16 mouse cellular contexts compared by ENCODE assay signal in genomic region chr9:21315421-21315820, GRCm38 (mm10). TPM values are rescaled to one million over a fixed set of nuclear protein-coding genes. Genes with fewer than 3 reads are reported as not detected.
DNase-seq lines count a peak whose midpoint lies in the region; ATAC-seq lines count a peak whose summit lies in the region.
"Had no signal": no experiment of that assay in that cellular context is flagged by ENCODE, and none has a peak within 500 bp of the region (broad histone marks: within the 10 kb centered on the region; RNA-seq: fewer than 3 reads in every experiment).

No protein-coding gene starts in this region.

- no peak overlapping the region for H3K9ac ChIP-seq in midbrain, embryonic 14.5 days (replicated peaks; ENCODE audit: low read length)
- H3K9ac ChIP-seq in embryonic facial prominence, embryonic 14.5 days (ENCODE audit: low read depth, low read length) = no peak overlapping the region
- H3K9ac ChIP-seq: heart, embryonic 15.5 days; hindbrain, embryonic 14.5 days; limb, embryonic 12.5 days had no signal

- no peaks in the 10 kb centered on the region; the same call in 1 of the 2 replicates for H3K9me3 ChIP-seq in midbrain, embryonic 10.5 days (replicated peaks)
- no peaks in the 10 kb centered on the region for H3K9me3 ChIP-seq in midbrain, embryonic 14.5 days (ENCODE audit: control insufficient read depth, low read length)
- H3K9me3 ChIP-seq in embryonic facial prominence, embryonic 14.5 days (ENCODE audit: control insufficient read depth, low read length) = no peaks in the 10 kb centered on the region
- H3K9me3 ChIP-seq: heart, embryonic 15.5 days; limb, embryonic 12.5 days had no signal

- H3K4me2 ChIP-seq in midbrain, embryonic 14.5 days (ENCODE audit: low read length) = no peak overlapping the region
- H3K4me2 ChIP-seq in embryonic facial prominence, embryonic 14.5 days (ENCODE audit: low read depth, low read length) = no peak overlapping the region
- H3K4me2 ChIP-seq: heart, embryonic 15.5 days; hindbrain, embryonic 14.5 days; limb, embryonic 12.5 days had no signal

- DNase-seq in frontal cortex, postnatal 25 days (ENCODE audit: low spot score in 2 of 2) = no peak
- no peak for DNase-seq in midbrain, embryonic 10.5 days (ENCODE audit: low spot score)
- no peak for DNase-seq in midbrain, embryonic 14.5 days
- peak; percentile 64 for DNase-seq in embryonic facial prominence, embryonic 14.5 days (ENCODE audit: low spot score)
- peak; percentile 52 for DNase-seq in skeletal muscle tissue, adult 2 months (ENCODE audit: low read depth, low spot score)
- DNase-seq in kidney, postnatal 14 days = no peak
- no peak for DNase-seq in spleen, postnatal 36 days (ENCODE audit: low spot score in 2 of 2)
- DNase-seq: cerebellum, adult 11-12 months; kidney, adult 11 months; thymus, adult 18-20 months had no signal

- peak; percentile 53; the same call in 1 of the 2 replicates for ATAC-seq in frontal cortex, adult (ENCODE audit: low TSS enrichment)
- no peak for ATAC-seq in midbrain, embryonic 14.5 days (ENCODE audit: low FRiP score, low TSS enrichment)
- ATAC-seq in embryonic facial prominence, embryonic 14.5 days (ENCODE audit: low read depth) = no peak
- ATAC-seq: lung, postnatal 0 days had no signal

- H3K27ac ChIP-seq in midbrain, embryonic 10.5 days (replicated peaks) = 0 out of 2 replicates have a peak overlapping the region, but pooled peaks have one; percentile 17
- H3K27ac ChIP-seq in midbrain, embryonic 14.5 days (replicated peaks; ENCODE audit: low read depth, low read length) = no peak overlapping the region
- peak overlapping the region; percentile 52 for H3K27ac ChIP-seq in embryonic facial prominence, embryonic 14.5 days (replicated peaks; ENCODE audit: low read depth, low read length)
- H3K27ac ChIP-seq: heart, embryonic 15.5 days; hindbrain, embryonic 14.5 days; limb, embryonic 12.5 days had no signal

- 62% methylated on average over 5 of the region's 5 CpGs for whole genome bisulfite sequencing in midbrain, embryonic 10.5 days
- 49% methylated on average over 5 of the region's 5 CpGs for WGBS in midbrain, embryonic 14.5 days
- 35% methylated on average over 5 of the region's 5 CpGs for WGBS in embryonic facial prominence, embryonic 14.5 days

- peaks cover 8% of the 10 kb centered on the region for H3K4me1 ChIP-seq in midbrain, embryonic 10.5 days
- no peaks in the 10 kb centered on the region for H3K4me1 ChIP-seq in midbrain, embryonic 14.5 days (ENCODE audit: control insufficient read depth, insufficient read depth, low read length)
- no peaks in the 10 kb centered on the region; the same call in 1 of the 2 replicates for H3K4me1 ChIP-seq in embryonic facial prominence, embryonic 14.5 days (ENCODE audit: control insufficient read depth, insufficient read depth, low read length)

- no peaks in the 10 kb centered on the region for H3K36me3 ChIP-seq in midbrain, embryonic 10.5 days
- H3K36me3 ChIP-seq in midbrain, embryonic 14.5 days (ENCODE audit: control insufficient read depth, insufficient read depth, low read length) = no peaks in the 10 kb centered on the region
- H3K36me3 ChIP-seq in embryonic facial prominence, embryonic 14.5 days (ENCODE audit: control insufficient read depth, insufficient read depth, low read length) = no peaks in the 10 kb centered on the region
- H3K36me3 ChIP-seq: heart, embryonic 15.5 days; limb, embryonic 12.5 days had no signal

- peaks cover 26% of the 10 kb centered on the region for H3K27me3 ChIP-seq in midbrain, embryonic 10.5 days (ENCODE audit: low read depth, poor library complexity, severe bottlenecking)
- peaks cover 11% of the 10 kb centered on the region; the same call in 1 of the 2 replicates for H3K27me3 ChIP-seq in midbrain, embryonic 14.5 days (ENCODE audit: control insufficient read depth, insufficient read depth, low read length)
- H3K27me3 ChIP-seq in embryonic facial prominence, embryonic 14.5 days (replicated peaks; ENCODE audit: control insufficient read depth, insufficient read depth, low read length) = peaks cover 17% of the 10 kb centered on the region

- no peak overlapping the region for H3K4me3 ChIP-seq in midbrain, embryonic 10.5 days
- H3K4me3 ChIP-seq in midbrain, embryonic 14.5 days (replicated peaks; ENCODE audit: low read depth, low read length) = no peak overlapping the region
- no peak overlapping the region for H3K4me3 ChIP-seq in embryonic facial prominence, embryonic 14.5 days (ENCODE audit: low read depth, low read length)
- H3K4me3 ChIP-seq: heart, embryonic 15.5 days; limb, embryonic 12.5 days had no signal

RNA-seq across cellular contexts. Expression of gene Ap1m2, which starts 3.3 kb away (rescaled TPM):
- 1.1 and 2.9 TPM in 2 replicates for polyA plus RNA-seq in midbrain, embryonic 10.5 days (2016; fragmentation: Nextera tagmentation; extraction: Ambion mirVana)
- polyA plus RNA-seq in midbrain, embryonic 14.5 days (2014; fragmentation: Nextera tagmentation; extraction: Ambion mirVana) = 0.88 and 1.5 TPM in 2 replicates
- 20.8 and 22.7 TPM in 2 replicates for polyA plus RNA-seq in embryonic facial prominence, embryonic 14.5 days (2014; fragmentation: Nextera tagmentation; extraction: Ambion mirVana)
- polyA plus RNA-seq: erythroblast, embryonic 14.5 days had no signal

RNA-seq across cellular contexts. Expression of gene Slc44a2, which starts 5.1 kb away (rescaled TPM):
- 65.8 and 72.2 TPM in 2 replicates for polyA plus RNA-seq in midbrain, embryonic 10.5 days (2016; fragmentation: Nextera tagmentation; extraction: Ambion mirVana)
- 49.3 and 67.4 TPM in 2 replicates for polyA plus RNA-seq in midbrain, embryonic 14.5 days (2014; fragmentation: Nextera tagmentation; extraction: Ambion mirVana)
- 111 and 132 TPM in 2 replicates for polyA plus RNA-seq in embryonic facial prominence, embryonic 14.5 days (2014; fragmentation: Nextera tagmentation; extraction: Ambion mirVana)

RNA-seq across cellular contexts. Expression of gene Cdkn2d, which starts 24.2 kb away (rescaled TPM):
- 51.4 and 61.3 TPM in 2 replicates for polyA plus RNA-seq in midbrain, embryonic 10.5 days (2016; fragmentation: Nextera tagmentation; extraction: Ambion mirVana)
- polyA plus RNA-seq in midbrain, embryonic 14.5 days (2014; fragmentation: Nextera tagmentation; extraction: Ambion mirVana) = 84.9 and 95.7 TPM in 2 replicates
- 57.2 and 57.7 TPM in 2 replicates for polyA plus RNA-seq in embryonic facial prominence, embryonic 14.5 days (2014; fragmentation: Nextera tagmentation; extraction: Ambion mirVana)

RNA-seq across cellular contexts. Expression of gene Kri1, which starts 27.7 kb away (rescaled TPM):
- polyA plus RNA-seq in midbrain, embryonic 10.5 days (2016; fragmentation: Nextera tagmentation; extraction: Ambion mirVana) = 16.2 and 21.0 TPM in 2 replicates
- 12.9 and 16.9 TPM in 2 replicates for polyA plus RNA-seq in midbrain, embryonic 14.5 days (2014; fragmentation: Nextera tagmentation; extraction: Ambion mirVana)
- polyA plus RNA-seq in embryonic facial prominence, embryonic 14.5 days (2014; fragmentation: Nextera tagmentation; extraction: Ambion mirVana) = 11.0 and 14.4 TPM in 2 replicates

RNA-seq across cellular contexts. Expression of gene Atg4d, which starts 50.3 kb away (rescaled TPM):
- polyA plus RNA-seq in midbrain, embryonic 10.5 days (2016; fragmentation: Nextera tagmentation; extraction: Ambion mirVana) = 48.6 and 49.9 TPM in 2 replicates
- 44.6 and 44.7 TPM in 2 replicates for polyA plus RNA-seq in midbrain, embryonic 14.5 days (2014; fragmentation: Nextera tagmentation; extraction: Ambion mirVana)
- 26.3 and 35.5 TPM in 2 replicates for polyA plus RNA-seq in embryonic facial prominence, embryonic 14.5 days (2014; fragmentation: Nextera tagmentation; extraction: Ambion mirVana)

Comparison
In these comparisons a context has a peak if more than half of its experiments do, and no peak if none do; other contexts are left out.
1. DNase-seq: peak in embryonic facial prominence, embryonic 14.5 days (single experiment) and skeletal muscle tissue, adult 2 months (single experiment); none in frontal cortex, postnatal 25 days (0 of 2), midbrain, embryonic 10.5 days (single experiment), midbrain, embryonic 14.5 days (single experiment), kidney, postnatal 14 days (single experiment) and spleen, postnatal 36 days (0 of 2).